Mouse (Mus musculus): ENCODE data around the gene Hbs1l.
"Not testable (repeated sequence)": the region's sequence is repeated elsewhere in the genome, so short reads cannot be mapped to it uniquely, and the experiment has no call there.

The Hbs1l gene

DNA sequence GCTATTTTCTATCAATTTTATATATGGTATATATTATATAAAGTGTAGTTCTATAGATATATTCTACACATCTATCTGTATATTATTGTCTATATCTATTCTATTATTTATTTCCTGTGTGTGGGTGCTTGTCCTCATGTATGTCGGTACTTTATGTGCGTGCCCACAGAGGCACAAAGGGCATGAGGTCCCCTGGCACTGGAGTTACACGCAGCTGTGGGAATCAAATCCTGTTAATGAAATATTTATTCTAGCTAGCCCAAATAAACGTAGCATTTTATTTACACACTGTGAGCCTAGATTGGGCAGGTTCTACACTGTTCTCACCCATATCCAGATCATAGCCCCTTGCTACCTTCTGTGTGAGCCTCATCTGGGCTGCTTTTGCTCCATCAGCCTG, 63.3 kb downstream of the Hbs1l start:
- DNase-seq (ENCODE audit: low spot score), result no peak

DNA sequence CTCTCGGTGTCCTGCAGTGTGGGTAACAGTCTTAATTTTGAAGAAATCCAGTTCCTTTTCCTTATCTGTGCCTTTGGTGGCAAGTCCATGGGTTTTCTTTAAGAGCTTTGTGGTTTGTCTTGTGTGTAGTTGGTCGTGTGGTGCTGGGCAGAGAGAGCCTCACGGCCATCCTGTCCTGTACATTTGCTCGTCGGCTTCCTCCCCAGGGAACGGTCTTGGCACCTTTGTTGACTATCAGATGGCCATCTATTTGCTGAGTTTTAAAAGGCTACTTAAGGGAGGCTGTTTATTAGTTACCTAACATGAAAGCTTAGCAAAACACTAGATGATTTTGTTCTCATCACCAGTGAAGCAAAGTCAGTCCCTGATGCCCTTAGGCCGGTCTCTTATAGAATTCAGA, 66.1 kb downstream of the Hbs1l start:
- no peak for DNase-seq (ENCODE audit: low spot score)

DNA sequence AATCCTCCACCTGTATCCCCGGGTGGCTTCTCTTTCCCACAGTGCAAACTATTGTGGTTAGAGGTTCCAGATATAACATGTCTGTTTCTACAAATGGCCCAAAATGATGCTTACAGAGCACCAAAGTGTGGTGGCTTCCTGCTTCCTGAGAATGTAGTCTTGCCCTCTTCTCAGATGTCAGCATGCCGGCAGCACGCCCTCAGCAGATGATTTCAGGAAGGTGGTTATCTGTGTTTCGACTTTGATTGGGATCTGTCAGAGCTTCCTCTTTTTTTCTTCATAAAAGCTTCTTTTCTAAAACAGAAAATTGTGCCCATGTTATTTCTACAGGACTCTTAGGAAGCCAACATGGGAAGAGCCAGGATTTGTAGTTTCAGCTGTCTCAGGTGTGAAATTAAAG, 67.5 kb downstream of the Hbs1l start:
- no peak for DNase-seq (ENCODE audit: low spot score)

DNA sequence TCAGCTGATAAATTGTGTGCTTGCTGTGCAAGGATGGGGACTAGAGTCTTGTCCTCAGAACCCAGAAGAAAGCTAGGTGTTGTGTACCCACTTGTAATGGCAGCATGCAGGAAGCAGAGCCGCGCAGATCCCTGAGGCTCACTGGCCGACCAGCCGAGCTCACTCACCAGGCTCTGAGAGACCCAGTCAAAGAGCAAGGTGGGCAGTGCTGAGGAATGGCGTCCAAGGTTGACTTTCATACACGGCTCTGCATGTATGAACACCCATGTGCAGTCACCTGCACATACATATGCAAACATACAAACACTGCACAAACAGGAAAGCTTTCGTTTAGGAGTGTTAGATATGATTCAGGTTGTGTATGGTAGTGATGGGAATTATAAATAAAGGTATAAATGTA, 69.2 kb downstream of the Hbs1l start:
- DNase-seq (ENCODE audit: low spot score), result no peak

DNA sequence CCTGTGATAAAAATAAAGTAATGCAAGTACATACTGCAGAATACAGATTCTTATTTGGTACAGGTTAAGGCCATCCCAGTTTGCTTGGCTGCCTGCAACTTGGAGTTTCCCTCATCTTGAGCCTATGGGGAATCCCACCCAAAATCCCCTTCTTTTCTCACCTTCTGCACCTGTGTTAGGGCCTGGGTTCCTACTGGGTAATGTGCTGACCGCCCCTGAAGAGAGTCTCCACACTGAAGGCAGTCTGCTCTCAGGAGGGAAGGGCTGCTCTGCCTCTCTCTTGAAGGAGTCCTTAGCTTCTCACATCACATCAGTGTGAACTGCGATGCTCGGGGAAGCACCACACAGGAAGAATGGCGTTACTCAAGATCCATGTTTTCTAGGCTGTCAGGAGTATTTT, 70.1 kb downstream of the Hbs1l start:
- DNase-seq (ENCODE audit: low spot score), result no peak

DNA sequence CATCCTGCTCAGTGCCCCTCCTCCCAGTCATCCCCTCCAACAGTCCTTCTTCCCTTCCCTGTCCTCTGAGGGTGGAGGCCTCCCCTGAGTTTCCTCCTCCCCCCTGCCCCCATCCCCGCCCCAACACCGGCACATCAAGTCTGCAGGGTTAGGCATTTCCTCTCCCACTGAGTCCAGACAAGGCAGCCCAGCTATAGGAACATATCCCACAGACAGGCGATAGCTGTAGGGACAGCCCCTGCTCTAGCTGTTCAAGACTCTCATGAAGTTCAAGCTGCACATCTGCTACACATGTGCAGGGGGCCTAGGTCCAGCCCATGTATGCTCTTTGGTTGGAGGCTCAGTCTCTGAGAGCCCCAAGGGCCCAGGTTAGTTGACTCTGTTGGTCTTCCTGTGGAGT, 70.7 kb downstream of the Hbs1l start:
- DNase-seq (ENCODE audit: low spot score), result no peak

DNA sequence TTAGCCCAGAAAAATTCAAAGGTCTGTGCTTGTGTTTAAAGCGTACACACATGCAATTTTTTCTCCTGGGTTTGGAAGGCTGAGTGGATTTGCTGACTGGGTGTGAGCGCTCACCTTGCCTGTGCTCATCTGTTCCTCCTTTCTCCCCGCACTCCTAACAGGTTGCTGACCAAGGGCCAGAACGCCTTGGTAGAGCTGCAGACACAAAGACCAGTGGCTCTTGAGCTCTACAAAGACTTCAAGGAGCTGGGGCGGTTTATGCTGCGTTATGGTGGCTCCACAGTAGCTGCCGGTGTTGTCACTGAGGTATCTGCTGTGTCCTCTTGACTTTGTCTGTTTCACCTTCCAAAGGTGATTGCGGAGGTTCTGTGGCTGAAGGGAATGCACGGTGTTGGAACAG, 71.7 kb downstream of the Hbs1l start:
- no peak for DNase-seq (ENCODE audit: low spot score)

DNA sequence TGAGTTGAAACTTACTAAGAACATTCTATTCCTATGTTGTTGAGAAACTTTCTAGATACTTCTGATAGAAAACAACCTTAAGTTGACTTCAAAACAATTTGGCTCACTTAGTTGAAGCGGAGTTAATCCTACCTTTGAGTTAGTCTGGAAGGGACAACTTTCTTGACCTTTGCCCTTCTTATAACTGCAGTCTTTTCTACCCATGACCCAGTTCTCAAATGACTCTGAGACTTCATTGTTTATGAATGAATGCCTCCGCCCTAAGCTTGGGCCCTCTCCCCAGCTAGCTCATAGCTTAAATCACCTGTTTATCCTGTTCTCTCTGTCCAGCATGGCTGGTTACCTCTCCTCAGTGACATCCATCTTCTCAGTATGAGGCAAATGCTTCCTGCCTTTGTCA, 73.8 kb downstream of the Hbs1l start:
- no peak for DNase-seq (ENCODE audit: low spot score)

DNA sequence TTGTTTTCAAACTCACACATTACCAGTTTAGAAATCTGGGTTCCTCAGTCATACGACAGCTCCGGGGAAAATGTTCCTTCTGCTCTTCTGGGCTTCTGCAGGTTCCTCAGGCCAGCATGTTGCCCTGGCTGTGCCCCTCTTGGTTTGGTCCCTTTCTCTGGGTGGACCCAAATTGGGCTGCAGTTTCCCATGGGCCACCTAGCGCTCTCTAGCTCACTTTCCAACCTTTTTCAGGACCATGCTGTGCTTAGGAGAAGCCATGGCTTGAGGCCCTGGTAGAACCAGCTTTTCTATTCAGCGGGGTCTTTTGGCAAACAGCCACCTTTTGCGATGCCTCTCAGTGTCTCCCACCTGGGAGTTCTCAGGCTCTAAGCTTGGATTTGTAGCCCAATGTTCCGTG, 76.5 kb downstream of the Hbs1l start:
- DNase-seq (ENCODE audit: low spot score), result no peak

DNA sequence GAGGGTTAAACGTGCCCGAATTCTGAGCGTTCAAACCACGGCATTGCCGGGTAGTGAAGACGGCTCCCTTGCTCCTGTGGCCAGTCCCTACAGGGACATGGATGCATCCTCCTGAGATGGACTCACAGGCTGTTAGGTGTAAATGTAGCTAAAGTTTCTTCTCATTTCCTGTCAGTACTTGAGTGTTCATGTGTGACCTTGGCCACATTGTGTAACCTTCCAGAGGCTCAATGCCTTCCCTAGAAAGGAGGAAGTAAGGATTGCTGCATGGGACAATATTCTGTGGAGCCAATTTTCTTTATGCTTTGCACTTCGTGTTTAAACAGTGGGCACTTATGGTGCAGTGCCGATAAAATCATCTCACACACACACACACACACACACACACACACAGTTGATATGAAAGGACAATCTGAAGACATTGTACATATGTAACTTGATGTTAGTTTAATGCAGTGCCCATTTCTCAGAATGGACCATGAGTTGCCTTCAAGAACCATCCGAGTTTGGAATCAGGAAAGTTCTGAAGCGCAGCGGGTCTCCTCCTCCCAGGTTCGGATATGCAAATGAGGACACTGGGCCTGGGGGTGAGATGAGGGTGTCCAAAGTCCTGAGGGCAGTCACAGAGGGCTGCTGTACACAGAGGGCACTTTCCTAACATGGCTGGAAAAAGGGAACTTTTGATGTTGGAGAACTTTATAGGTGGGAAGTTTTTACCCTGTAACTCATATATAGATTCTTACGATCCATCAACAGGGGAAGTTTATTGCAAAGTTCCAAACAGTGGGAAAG, 81.1 kb downstream of the Hbs1l start, which contains the start of gene Aldh8a1:
TSS of gene Aldh8a1 (plus strand) at position 610 of the 792 bp plus-strand sequence.
- no peak for DNase-seq (ENCODE audit: low spot score)

DNA sequence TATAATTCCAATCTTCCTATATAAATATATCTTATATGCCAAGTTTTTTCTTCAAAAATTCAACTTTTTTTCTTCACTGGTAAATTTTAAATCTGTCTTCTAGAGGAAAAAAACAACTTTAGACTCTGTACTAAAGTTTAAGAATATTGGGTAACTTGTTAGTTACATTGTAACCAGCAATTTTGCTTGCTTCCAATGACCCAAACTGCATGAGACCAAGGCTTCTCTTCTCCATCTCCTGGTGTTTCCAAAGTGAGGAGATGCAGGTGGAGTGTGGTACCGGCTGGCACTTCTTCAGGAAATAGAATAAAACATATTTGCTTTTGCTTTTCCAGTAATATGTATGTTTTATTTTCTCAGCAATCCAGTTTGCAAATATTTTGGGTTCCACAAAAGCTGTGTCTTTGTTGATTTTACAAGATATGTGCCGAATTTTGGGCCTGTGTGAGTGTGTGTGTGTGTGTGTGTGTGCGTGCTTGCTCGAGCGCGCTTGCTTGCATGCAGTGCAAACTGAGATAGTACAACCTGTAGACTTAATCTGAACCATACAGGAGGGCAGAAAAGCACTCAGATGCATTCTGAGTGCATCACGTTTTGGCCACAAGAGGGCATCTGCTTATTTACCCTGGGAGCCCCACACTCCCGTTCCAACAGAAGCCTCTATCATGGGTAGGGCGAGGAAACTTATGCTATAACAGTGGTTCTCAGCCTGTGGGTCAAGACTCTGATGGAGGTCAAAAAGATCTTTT, 82.6 kb downstream of the Hbs1l start:
- DNase-seq (ENCODE audit: low spot score), result peak; percentile 44

DNA sequence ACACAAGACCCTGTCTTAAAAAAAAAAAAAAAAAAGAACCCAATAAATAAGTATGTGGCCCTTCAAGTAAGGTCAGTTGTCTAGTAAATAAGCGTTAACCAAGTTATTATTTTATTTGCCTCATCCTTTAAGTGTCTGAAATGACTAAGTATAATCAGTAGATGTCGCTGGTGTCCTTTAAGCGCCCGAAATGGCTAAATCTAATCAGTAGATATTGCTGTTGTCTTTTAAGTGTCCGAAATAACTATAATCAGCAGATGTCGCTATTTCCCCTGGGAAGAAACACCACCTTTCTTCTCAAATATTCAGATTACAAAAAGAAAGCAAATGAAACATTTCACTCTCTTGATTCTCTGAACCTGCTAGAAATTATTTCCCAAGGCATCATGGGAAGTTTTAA, 87.1 kb downstream of the Hbs1l start:
- DNase-seq (ENCODE audit: low spot score), result peak; percentile 81

DNA sequence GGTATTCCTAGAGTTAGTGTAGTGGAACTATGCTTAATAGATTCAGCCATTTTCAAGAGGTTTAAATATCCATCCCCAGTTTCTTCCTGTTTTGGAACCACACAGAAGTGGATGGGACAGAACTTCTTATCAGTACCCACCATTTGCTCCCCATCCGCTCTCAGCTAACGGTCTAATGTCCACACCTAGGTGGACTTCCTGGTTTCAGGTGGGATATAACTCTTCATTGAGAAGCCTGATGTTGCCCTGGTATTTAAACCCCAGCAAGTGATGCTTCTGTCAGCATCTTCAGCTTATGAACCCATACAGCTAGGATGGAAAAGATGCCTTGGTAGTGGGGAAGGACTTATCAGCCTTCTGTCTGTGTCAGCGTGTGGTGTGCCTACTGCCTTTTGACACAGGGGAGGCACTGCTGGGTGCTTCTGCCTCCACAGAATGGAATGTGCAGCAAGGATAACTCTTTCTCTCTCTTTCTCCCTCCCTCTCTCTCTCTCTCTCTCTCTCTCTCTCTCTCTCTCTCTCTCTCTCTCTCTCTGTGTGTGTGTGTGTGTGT, 89.4 kb downstream of the Hbs1l start:
- no peak for DNase-seq (ENCODE audit: low spot score)

DNA sequence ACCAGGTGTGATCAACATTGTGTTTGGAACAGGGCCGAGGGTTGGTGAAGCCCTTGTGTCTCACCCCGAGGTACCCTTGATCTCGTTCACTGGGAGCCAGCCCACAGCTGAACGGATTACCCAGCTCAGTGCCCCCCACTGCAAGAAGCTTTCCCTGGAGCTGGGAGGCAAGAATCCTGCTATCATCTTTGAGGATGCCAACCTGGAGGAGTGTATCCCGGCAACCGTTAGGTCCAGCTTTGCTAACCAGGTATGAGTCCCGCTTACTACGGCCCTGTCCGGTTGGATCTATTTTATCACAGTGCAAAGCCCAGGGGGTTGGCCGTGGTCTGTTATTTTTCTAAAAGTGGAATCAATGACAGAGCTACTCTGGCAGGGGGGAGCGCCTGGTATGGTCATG, 93.3 kb downstream of the Hbs1l start:
- DNase-seq (ENCODE audit: low spot score), result no peak

DNA sequence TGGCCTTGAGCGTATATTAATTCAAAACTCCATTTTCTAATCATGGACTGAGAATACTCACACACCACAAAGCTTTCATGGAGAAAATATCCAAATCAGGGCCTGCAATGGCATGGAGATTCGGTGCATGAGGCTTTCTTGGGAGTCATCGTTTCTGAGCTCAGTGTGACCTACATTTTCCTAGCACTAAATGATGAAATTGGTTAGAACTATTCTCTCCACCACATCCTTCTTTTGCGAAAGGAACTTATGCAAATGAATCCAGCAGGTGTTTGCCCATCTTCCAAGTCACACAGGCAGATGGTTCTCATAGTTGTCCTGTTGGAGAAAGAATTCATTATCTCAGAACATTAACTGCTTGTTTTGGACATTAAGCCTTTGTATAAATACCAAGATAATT, 94.7 kb downstream of the Hbs1l start:
- no peak for DNase-seq (ENCODE audit: low spot score)

DNA sequence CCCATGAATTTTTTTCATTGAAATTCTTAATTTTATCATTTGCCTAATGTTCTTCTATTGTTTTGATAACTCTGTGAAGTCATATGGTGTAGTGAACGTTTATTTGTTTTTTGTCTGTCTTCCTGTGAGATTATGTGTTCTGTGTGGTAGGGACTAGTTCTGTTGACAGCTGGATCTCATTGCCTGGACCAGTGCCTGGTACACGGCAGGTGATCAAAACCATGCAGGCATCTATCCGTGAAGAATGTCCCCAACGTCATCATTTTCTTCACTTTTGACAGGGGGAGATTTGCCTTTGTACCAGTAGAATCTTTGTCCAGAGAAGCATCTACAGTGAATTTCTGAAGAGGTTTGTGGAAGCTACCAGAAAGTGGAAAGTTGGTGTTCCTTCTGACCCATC, 95.5 kb downstream of the Hbs1l start:
- no peak for DNase-seq (ENCODE audit: low spot score)

DNA sequence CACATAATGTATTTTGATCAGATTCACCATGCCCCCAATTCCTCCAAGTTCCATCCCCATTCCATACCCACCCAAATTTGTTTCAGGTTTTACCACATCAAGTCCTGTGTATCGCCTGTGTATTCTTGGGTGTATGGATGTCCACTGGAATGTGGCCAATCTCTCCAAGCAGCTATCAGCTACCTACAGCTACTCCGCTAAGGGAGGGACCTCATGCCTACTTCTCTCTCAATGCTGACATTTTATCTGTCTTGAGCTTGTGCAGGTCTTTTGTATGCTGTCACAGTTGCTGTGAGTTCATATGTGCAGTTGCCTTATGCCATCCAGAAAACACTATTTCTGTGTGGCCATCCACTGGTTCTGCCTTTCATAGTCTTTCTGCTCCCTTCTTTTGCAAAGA, 97.6 kb downstream of the Hbs1l start:
- no peak for DNase-seq (ENCODE audit: low spot score)

DNA sequence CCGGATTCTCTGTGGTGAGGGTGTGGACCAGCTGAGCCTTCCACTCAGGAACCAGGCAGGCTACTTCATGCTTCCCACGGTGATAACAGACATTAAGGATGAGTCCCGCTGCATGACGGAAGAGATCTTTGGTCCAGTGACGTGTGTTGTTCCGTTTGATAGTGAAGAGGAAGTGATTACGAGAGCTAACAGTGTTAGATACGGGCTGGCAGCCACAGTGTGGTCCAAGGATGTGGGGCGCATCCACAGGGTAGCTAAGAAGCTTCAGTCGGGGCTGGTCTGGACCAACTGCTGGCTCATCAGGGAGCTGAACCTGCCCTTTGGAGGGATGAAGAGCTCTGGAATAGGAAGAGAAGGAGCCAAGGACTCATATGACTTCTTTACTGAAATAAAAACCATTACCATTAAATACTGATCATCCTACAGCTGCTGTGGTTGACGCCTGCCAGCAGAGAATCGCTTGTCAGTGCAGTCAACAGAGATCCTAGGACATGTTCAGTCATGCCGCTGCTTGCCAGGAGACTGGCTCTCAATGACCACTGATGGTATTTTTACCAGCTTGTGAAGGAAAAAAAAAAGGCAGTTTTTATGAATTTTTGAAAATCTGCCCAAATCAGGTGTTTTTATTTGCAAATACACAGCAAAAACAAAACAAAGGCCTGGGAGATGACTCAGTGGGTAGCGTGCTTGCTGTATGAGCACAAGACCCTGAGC, 99.8 kb downstream of the Hbs1l start:
- DNase-seq (ENCODE audit: low spot score), result no peak

DNA sequence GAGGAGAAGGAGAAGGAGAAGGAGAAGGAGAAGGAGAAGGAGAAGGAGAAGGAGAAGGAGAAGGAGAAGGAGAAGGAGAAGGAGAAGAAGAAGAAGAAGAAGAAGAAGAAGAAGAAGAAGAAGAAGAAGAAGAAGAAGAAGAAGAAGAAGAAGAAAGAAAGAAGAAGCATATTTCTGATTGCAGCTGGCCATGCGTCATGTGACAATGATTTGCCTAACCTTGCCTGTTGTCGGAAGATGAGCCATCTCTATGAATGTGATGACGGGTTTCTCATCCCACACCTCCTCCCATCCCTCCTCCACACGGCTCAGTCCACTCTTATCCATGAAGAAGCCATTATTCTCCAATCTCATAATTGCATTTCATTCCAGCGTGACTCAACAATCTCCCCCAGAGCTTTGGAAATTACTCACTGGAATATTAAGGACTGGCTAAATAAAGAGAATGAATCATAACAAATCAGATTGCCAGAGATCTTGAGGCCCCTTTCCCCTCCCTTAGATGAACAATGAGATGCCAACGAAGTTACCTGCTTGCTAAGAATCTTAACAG, 103.2 kb downstream of the Hbs1l start:
- not testable (repeated sequence) for DNase-seq (ENCODE audit: low spot score)

DNA sequence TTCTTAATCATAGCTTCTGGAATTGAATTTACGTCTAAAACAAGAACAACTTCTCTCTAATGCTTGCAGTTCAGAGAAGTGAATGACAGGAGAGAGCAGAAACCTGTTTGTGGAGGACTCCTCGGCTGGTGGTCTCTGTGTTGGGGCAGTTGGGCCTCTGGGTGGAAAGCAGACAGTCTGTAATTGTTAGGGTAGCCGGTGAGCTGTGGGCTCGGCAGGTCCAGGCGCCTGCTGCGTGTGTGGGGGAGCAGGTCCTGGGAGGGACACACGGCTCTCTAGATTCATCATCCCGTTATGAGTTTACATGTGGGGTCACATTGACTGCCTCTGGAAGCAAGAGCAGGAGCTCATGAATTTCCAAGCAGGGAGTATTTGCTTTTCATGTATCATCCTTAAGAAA, 103.8 kb downstream of the Hbs1l start:
- no peak for DNase-seq (ENCODE audit: low spot score)

DNA sequence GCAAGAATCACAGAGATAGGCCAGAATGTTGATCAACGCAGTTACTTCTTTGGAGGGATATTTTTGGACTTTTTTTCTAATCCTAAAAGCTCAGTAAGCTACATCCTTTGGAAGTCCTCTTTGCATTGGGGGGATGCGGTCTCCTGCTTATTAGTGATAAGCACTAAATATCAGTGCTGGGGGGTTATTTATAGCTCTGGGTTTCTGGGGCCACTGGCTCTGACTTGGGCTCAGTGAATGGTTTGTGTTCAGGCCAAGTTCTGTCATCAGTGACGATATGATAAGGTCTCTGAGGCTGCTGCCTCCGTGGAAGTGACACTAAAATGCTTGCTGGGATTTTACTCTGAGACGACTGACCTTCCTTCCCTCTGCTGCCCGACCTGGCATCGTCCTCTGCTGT, 104.3 kb downstream of the Hbs1l start:
- DNase-seq (ENCODE audit: low spot score), result no peak

DNA sequence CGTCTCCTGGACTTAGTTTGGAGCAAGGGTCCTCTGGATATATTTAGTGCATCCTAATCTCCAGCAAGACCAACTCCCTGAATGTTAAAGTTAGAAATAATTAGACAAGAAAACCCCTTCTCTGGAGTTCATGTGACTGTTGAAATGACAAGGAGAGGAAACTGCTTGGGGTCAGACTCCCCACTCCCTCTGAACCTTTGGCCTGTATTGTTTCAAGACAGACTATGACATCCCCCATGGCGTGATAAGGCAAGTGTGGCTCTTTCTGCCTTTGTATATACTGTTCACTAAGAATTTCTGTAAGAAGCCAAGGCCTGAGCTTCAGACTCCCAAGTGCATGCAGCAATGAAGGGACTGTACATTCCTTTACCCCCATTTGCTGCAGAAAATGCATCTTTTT, 104.7 kb downstream of the Hbs1l start:
- DNase-seq (ENCODE audit: low spot score), result no peak
